Mouse (Mus musculus): ENCODE results near the gene Rbbp9.
"Not testable (repeated sequence)": the region's sequence is repeated elsewhere in the genome, so short reads cannot be mapped to it uniquely, and the experiment has no call there.

The Rbbp9 gene

GRCm38 (mm10) chr2:144550529-144550928, at the start of gene Rbbp9:
TSS of gene Rbbp9 (minus strand) at chr2:144550869.
- DNase-seq (ENCODE audit: low spot score): peak; percentile 76

- DNase-seq (ENCODE audit: low spot score): peak; percentile 87
Observed at GRCm38 (mm10) chr2:144599831-144600687, 49.4 kb upstream of the Rbbp9 start, which contains the start of gene Dtd1. TSS of gene Dtd1 (plus strand) at chr2:144599897.

DNA sequence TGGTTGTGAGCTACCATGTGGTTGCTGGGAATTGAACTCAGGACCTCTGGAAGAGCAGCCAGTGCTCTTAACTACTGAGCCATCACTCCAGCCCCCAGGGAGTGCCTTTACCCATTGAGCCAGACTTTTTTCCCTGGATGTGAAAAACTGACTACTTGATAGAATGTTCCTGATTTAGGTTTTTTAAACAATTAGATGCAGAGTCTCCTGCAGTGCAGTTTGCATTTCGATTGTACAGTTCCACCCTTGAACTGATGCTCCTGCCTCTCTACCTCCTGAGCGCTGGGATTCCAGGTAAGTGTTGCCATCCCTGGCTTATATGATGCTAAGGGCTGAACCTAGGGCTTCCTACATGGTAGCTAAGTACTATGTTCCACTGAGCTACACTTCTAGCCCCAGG, 47.3 kb upstream of the Rbbp9 start:
- no peak for DNase-seq (ENCODE audit: low spot score)

DNA sequence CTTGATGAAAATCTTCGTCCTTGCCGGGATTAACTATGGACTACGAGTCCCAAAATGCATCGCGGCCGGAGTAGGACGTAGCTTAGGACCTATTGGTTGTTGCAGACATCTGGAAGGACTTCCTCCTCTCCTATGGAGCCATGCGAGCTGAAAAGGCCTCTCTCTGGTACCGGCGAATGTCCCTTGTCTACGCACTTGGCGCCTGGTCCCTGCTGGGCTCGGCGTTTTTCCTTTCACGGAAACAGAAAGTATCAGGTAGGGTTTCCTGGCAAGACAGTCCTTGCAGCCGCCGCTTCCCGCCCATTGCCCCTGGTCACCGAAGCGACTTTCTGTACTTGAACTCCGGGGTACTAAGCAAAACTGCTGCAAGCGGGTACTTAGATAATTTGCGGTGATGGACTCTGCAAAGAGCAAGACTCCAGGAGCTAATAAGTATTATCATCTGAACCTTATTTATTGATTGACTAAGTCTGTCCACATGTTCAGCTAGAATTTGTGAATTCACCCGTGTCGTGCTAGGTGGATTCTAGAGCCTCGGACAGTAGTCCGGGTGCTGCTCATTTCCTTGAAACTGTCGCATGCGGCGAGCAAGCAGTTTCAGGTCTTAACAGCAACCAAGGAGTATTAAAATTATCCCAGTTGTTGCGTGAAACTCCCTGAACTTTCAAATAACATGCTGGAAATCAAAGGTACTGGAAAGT, 43.4 kb upstream of the Rbbp9 start, which contains the start of gene Smim26:
Gene Smim26 (plus strand): TSS at position 104 of the 701 bp plus-strand sequence.
- DNase-seq (ENCODE audit: low spot score): peak; percentile 82

DNA sequence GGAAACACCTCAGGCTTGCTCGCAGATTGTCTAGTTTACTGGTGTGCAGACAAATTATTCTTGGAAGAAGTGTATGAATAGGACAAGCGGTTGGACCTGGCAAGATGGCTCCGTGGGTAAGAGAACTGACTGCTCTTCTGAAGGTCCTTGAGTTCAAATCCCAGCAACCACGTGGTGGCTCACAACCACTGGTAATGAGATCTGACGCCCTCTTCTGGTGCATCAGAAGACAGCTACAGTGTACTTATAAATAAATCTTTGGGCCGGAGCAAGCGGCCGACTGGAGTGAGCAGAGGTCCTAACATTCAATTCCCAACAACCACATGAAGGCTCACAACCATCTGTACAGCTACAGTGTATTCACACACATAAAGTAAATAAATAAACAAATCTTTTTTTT, 42.4 kb upstream of the Rbbp9 start:
- not testable (repeated sequence) for DNase-seq (ENCODE audit: low spot score)

- no peak for DNase-seq (ENCODE audit: low spot score)
Observed at GRCm38 (mm10) chr2:144588723-144589122, 38.1 kb upstream of the Rbbp9 start.

GRCm38 (mm10) chr2:144555820-144556552, 5.3 kb upstream of the Rbbp9 start, which contains the start of gene Sec23b:
TSS of gene Sec23b (plus strand) at chr2:144556229.
- DNase-seq (ENCODE audit: low spot score): peak; percentile 98

DNA sequence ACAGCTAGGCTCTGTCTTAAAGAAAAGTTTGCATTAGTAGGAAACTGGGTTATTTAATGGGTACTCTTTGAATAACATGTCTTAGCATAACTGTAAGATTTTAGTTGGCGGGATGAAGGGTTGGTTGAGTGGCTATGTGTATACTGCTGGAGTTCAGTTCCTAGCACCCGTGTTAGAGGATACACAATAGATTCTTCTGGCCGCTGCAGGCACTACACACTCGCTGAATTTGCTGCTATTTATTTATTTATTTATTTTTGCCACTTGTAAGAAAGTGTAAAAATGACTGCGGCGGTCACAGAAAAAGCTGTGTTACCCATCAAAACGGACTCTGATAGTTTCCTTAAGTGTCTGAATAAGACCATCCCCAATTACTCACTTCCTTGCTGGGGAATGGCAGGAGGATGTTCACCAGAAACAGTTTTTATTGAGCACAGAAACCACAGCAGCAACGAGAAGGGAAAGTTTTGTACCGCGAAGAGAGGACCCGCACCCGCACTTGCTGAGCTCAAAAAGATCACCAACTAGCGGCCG, 4.7 kb upstream of the Rbbp9 start:
- no peak for DNase-seq (ENCODE audit: low spot score)

DNA sequence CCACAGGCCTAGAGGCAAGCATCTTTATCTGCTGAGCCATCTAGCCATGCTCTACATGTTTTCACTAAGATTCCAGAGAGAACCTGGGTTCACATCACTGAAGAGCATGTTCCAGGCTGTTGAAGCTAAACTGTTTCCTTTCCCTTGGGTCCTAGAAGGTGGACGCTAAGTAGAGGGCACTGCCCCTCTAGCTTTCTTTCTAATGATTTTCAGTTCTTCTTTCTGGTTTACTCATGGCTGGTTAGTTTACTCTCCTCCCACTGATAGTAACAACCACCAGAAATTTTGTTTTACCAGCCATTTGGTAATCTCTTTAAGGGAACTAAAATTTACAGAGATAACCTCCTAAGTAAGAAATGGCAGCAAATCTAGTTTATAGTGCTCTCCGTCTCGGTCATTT, 3.2 kb upstream of the Rbbp9 start:
- DNase-seq (ENCODE audit: low spot score): no peak

DNA sequence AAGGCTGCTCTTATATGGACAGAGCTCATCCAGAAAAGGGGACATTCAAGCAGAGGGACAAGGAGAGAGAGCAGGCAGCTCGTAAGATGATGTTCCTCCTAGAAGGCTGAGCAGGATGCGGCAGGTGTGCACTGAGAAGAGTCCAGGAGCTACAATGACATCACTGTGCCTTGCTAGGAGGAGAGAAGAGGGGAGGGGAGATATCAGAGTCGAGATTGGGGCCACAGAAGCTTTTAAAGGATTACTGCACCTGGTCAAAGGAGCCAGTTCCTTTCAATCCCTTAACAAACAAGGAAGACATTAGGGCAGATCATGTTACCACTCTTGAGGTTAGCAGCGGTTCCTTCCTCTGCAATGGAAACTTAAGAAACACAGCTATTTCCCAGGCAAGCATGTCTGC, 3.1 kb downstream of the Rbbp9 start:
- no peak for DNase-seq (ENCODE audit: low spot score)

- DNase-seq (ENCODE audit: low spot score): peak; percentile 18
Observed at GRCm38 (mm10) chr2:144545481-144545880, 5.2 kb downstream of the Rbbp9 start.

GRCm38 (mm10) chr2:144545061-144545460, 5.6 kb downstream of the Rbbp9 start:
- no peak for DNase-seq (ENCODE audit: low spot score)

DNA sequence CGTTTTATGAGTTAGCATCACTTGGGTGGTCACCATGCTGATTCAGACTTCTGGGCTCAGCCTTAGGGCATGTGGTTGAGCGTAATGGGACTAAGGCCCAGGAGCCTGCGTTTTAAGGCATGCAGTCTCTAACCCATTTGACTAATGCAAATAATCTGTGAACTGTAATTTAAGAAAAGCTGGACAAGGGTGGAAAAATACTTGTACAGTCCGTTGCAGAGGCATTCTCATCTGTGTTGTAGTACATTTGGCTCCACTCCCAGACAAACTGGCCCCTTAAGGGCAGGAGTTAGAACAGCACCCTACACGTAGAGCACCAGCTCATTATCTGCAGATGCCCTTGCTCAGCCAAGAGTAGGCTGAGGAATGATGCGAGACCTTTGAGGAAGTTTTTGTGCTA, 6.0 kb downstream of the Rbbp9 start:
- DNase-seq (ENCODE audit: low spot score): peak; percentile 29

GRCm38 (mm10) chr2:144543670-144544069, 7.0 kb downstream of the Rbbp9 start:
- DNase-seq (ENCODE audit: low spot score): peak; percentile 78

DNA sequence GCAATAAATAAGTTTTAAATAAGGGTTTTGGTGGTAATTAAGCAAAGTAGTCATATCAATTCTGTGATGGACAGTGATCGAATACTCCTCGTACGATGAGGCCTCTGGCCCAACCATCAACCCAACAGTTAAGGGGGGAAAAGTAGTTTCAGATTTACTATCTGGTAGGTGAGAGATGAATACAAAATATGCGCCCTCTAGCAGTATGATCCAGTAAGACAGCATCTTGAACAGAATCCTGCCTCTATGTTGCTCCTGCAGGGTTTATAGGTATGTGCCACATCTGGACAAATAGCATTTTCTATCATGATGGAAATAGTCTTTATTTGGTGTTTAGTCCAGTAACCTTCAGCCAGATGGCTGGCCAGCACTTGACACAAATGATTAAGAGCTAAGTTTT, 9.4 kb downstream of the Rbbp9 start:
- no peak for DNase-seq (ENCODE audit: low spot score)

DNA sequence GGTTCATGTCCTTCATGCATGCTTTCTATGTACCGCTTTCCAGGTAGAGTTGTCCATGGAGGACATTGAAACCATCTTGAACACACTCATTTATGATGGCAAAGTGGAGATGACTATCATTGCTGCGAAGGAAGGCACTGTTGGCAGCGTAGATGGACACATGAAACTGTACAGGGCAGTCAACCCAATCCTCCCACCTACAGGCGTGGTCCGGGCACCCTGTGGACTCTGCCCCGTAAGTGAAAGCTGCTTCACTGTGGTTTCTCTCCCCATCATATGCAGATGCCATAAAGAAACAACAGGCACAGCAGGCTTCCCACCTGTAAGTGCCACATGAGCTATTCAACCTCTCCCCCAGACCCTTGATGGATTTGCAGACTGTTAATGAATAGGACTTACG, 13.5 kb downstream of the Rbbp9 start:
- no peak for DNase-seq (ENCODE audit: low spot score)

GRCm38 (mm10) chr2:144527821-144528174, 22.9 kb downstream of the Rbbp9 start:
- no peak for DNase-seq (ENCODE audit: low spot score)

GRCm38 (mm10) chr2:144526981-144527820, 23.5 kb downstream of the Rbbp9 start, which contains the start of the genes Dzank1 and Polr3f:
TSS of gene Dzank1 (minus strand) at chr2:144527414.
TSS of gene Polr3f (plus strand) at chr2:144527718.
- DNase-seq (ENCODE audit: low spot score): peak; percentile 96

GRCm38 (mm10) chr2:144525856-144526255, 24.8 kb downstream of the Rbbp9 start:
- DNase-seq (ENCODE audit: low spot score): no peak

DNA sequence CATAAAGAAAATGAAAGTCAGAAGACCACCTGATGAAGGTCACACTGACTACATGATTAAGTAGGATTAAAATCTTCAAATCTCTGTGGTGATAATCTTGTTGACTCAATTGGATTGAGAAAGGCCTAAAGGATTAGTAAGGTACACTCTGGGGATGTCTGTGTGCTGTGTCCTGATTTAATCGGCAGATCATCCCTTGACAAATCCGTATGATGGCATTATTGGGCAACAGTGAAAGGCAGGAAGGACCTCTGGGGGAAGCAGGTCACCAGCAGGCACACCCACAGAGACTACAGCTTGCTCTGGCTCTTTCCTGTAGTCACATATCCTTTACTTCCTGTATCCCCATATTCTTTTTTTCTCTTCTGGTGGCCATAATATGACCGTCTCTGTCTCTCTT, 30.9 kb downstream of the Rbbp9 start:
- DNase-seq (ENCODE audit: low spot score): no peak

DNA sequence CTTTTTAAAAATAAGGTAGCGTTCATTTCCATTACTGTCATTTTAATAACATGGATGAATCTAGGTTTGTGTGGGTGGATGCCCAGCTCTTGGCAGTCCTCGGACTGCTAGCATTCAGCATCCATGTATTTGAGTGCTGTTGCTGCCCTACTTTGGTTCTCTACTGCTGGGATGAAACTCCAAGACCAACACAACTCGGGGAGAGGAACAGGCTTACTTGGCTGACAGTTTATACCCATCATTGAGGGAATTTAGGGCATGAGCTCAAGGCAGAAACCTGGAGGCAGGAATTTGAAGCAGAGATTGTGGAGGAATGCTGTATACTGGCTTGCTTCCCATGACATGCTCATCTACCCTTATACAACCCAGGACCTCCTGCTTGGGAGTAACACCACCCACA, 36.0 kb downstream of the Rbbp9 start:
- no peak for DNase-seq (ENCODE audit: low spot score)
